Mouse (Mus musculus) heart, postnatal 0 days (tissue): ENCODE measurements around the gene Ass1. TPM values are rescaled to one million over a fixed set of nuclear protein-coding genes. Genes with fewer than 3 reads are reported as not detected.

Experiments
- ATAC-seq: fragments of 200-750 bp; cut with Nextera tagmentation; 2 replicates; pipeline ENCODE4 v1.8.0; 2017; ENCODE audit warnings: low read depth, moderate number of reproducible peaks, moderate library complexity; ENCODE audit not compliant: insufficient read depth
- DNase-seq: peaks from one replicate; pipeline ENCODE4 v3.0.0-alpha.2; 2016; ENCODE audit warnings: low spot score
- H3K27ac ChIP-seq: fragments of 300-500 bp; sonication (generic); 2 replicates; pipeline ENCODE4 v1.5.1; 2014; ENCODE audit warnings: low read depth, mild to moderate bottlenecking
- H3K27me3 ChIP-seq: fragments of 300-500 bp; sonication (generic); 2 replicates; pipeline ENCODE4 v1.6.1; 2014; ENCODE audit warnings: low read length, mixed read lengths; ENCODE audit not compliant: control insufficient read depth, insufficient read depth
- H3K36me3 ChIP-seq: fragments of 300-500 bp; sonication (generic); replicated peaks from 2 replicates; pipeline ENCODE4 v1.6.1; 2014; ENCODE audit warnings: low read length, mixed read lengths; ENCODE audit not compliant: control insufficient read depth, insufficient read depth
- H3K4me1 ChIP-seq: fragments of 300-500 bp; sonication (generic); 2 replicates; pipeline ENCODE4 v1.6.1; 2014; ENCODE audit warnings: antibody characterized with exemption; ENCODE audit not compliant: control insufficient read depth, insufficient read depth
- H3K4me2 ChIP-seq: fragments of 300-500 bp; sonication (generic); 2 replicates; pipeline ENCODE4 v1.6.1; 2014; ENCODE audit warnings: low read depth, mild to moderate bottlenecking, low read length, moderate library complexity
- H3K4me3 ChIP-seq: fragments of 300-500 bp; sonication (generic); 2 replicates; pipeline ENCODE4 v1.5.1; 2014; ENCODE audit warnings: low read depth, low read length
- H3K9ac ChIP-seq: fragments of 300-500 bp; sonication (generic); replicated peaks from 2 replicates; pipeline ENCODE4 v1.6.1; 2014; ENCODE audit warnings: low read depth, low read length, mixed read lengths
- H3K9me3 ChIP-seq: fragments of 300-500 bp; sonication (generic); replicated peaks from 2 replicates; pipeline ENCODE4 v1.6.1; 2016; ENCODE audit warnings: low read length; ENCODE audit not compliant: control insufficient read depth
- CTCF ChIP-seq: IDR thresholded peaks from 2 replicates; pipeline ENCODE4 v1.5.1; 2016; ENCODE audit warnings: antibody characterized with exemption, control low read depth, low read depth
- EP300 ChIP-seq: IDR thresholded peaks from 2 replicates; pipeline ENCODE4 v1.6.1; 2016; ENCODE audit warnings: antibody characterized with exemption, low read depth
- WGBS: fragments of 180-500 bp; shearing (Covaris S2); extraction: QIAGEN DNeasy Blood & Tissue Kit; methylation state at CpG from one replicate; pipeline ENCODE4 v1.1.7; 2014; 5-methylcytosine and 5-hydroxymethylcytosine counted together
- polyA plus RNA-seq: library from polyadenylated mRNA; unstranded; fragments of >200 nt; fragmentation: Nextera tagmentation; extraction: Ambion mirVana; gene quantifications from 2 replicates; pipeline ENCODE4 v1.2.1, GENCODE M21; 2015
- total RNA-seq: library from RNA; depleted of rRNA; stranded (reverse); fragments of >200 nt; gene quantifications from 2 replicates; pipeline ENCODE4 v1.2.3, GENCODE M21; 2014; ENCODE audit warnings: low replicate concordance

Ass1 gene
- total and polyA plus RNA-seq, 2 experiments from 2014 or later = 4.9 to 16.8 TPM

DNA sequence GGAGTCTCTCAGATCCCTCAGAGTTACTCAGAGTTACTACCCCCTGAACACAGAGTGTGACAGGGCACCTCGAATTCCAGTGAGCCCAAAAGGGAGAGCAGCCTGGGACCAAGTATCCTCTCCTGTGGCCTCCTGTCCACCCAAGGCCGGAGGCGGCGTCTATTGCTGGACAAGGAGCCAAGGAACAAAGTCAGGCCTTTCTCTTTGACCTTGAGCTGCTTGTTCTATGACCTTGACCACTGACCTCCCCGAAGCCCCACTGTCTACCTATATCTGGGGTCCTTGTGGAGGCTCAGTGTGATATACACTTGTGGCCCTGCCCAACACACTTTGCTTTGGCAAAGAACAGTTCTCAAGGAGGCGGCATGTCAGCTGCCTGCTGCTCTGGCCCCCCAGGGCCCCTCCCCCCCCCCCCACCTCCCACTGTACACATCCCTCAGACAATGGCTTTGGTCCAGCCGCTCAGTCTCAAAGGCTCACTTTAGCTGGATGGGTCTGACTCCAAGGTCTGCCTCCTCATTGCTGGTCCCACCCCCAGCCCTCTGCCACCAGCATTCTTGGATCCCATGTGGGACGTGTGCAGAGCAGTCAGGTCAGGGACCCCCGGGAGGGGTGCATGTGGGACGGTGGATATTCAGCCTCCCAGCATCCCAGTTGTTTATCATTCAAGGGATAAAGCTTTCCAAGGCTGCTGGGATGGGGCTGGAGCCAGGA, 6.3 kb downstream of the Ass1 start:
- Histone ChIP-seq H3K4me2 (no peak overlapping the region), H3K9ac (no peak overlapping the region), H3K4me1 (no peaks in the 10 kb centered on the region), H3K36me3 (no peaks in the 10 kb centered on the region), H3K4me3 (no peak overlapping the region), H3K27ac (no peak overlapping the region), H3K9me3 (no peaks in the 10 kb centered on the region), H3K27me3 (peaks cover 15% of the 10 kb centered on the region; the same call in 1 of the 2 replicates)
- DNase-seq = no peak
- ATAC-seq = no peak
- 68% methylated on average over 10 of the region's 10 CpGs for WGBS
- TF ChIP-seq EP300 = no peak
- no peak for TF ChIP-seq CTCF

DNA sequence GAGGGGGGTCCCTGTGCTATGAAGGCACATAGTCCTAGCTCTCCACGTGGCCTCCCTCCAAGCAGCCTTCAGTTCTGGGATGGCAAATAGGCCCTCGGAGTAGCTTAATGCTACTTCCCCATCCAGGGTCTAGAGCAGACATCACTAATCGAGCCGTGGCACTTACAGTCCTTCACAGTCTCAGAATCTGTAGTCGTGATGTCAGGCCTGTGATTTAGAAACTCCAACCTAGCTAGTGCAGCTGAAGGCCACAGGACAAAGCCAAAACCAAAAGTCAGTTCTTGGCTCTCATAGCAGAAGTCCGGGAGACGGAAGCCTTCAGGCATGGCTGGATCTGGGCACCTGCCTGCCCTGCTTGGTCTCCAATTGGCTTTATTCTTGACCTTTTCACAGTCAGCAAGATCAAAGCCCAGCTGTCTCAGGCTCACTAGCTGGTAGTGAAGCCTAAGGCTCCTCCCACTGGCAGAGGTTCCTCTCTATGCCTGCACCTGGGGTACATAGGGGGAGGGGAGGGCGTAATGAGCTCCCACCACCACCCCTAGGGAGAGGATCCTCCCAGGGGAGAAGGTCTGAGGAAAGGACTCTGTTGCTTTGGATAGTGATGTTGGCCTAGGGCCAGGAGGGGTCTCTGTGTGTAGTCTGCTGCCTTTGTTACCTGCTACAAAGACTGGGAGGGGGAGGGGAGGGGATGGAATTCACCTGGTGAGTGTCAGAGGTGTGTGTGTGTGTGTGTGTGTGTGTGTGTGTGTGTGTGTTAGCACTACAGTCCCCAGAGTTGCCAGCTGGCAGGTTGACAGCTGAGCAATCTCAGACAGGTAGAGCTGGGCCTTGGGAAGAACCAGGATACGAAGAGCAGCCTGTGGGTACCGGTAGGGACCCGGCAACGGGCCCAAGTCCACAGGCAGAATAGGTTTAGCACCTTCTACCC, 7.5 kb downstream of the Ass1 start:
- Histone ChIP-seq H3K27me3 (peaks cover 14% of the 10 kb centered on the region; the same call in 1 of the 2 replicates), H3K9me3 (no peaks in the 10 kb centered on the region), H3K4me1 (no peaks in the 10 kb centered on the region), H3K4me3 (no peak overlapping the region), H3K4me2 (no peak overlapping the region), H3K27ac (no peak overlapping the region), H3K36me3 (no peaks in the 10 kb centered on the region), H3K9ac (no peak overlapping the region)
- 0 out of 2 replicates have a peak, but pooled peaks have one; percentile 5 for ATAC-seq
- DNase-seq = no peak
- TF ChIP-seq CTCF (no peak), EP300 (no peak)
- WGBS = 75% methylated on average over 12 of the region's 12 CpGs

DNA sequence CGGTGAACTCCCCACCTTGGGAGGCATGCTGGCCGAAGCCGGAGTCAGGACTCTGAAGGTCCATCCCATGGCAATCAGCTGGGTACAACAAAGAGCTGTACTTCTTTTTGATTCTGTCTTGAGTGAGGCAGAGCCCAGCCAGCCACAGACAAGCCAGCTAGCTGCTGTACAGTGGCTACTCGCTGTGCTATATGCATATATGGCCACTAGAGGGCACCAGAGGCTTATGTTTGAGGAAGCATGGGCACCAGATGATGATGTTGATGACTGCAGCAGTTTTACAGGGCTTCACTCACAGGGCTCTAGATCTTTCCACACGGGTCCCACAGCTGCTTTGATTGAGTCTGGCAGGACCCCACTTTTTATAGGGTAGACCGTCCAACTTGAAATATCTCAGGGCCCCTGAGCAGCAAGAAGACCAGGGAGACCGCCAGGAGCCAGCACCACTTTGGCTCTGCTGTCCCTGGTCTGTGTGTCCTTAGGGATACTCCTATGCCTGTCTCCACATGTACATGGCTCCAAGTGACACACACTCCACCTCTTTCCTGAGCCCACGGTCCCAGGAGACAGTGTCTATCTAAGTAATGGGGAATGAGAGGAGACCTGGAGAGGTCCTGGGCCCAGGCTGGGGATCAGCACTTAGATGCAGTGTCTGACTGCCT, 13.0 kb downstream of the Ass1 start:
- Histone ChIP-seq H3K4me2 (no peak overlapping the region), H3K4me1 (no peaks in the 10 kb centered on the region), H3K27ac (no peak overlapping the region), H3K27me3 (peaks cover 32% of the 10 kb centered on the region), H3K4me3 (no peak overlapping the region), H3K9me3 (no peaks in the 10 kb centered on the region), H3K9ac (no peak overlapping the region), H3K36me3 (no peaks in the 10 kb centered on the region)
- DNase-seq = peak; percentile 86
- 29% methylated on average over 8 of the region's 8 CpGs for WGBS
- TF ChIP-seq CTCF (peak; percentile 97), EP300 (no peak)
- peak; percentile 83 for ATAC-seq

DNA sequence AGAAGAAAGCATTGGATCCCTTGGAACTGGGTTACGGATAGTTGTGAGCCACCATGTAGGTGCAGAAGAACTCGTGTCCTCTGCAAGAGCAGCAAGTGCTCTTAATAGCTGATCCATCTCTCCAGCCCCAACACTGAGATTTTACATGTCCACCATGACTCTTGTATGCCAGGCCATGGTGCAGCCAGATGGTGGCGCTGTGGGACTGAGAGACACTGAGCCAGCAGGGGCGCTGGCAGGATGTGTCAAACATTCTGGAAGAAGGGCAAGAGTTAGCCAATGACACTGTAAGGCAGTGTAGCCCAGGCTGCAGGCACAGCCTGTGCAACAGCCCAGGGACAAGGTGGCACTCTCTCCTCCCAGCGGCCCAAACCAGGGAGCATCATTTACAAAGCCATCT, 14.2 kb downstream of the Ass1 start:
- WGBS = 32% methylated on average over 5 of the region's 5 CpGs
- no peaks in the 10 kb centered on the region for H3K36me3 ChIP-seq
- DNase-seq = peak; percentile 55
- 0 out of 2 replicates have a peak, but pooled peaks have one; percentile 12 for ATAC-seq
- no peaks in the 10 kb centered on the region for H3K4me1 ChIP-seq
- no peaks in the 10 kb centered on the region for H3K9me3 ChIP-seq
- no peak overlapping the region for H3K27ac ChIP-seq
- peaks cover 30% of the 10 kb centered on the region for H3K27me3 ChIP-seq
- TF ChIP-seq EP300 (no peak), CTCF (peak; percentile 91)
- no peak overlapping the region for H3K4me2 ChIP-seq
- H3K9ac ChIP-seq = no peak overlapping the region
- no peak overlapping the region for H3K4me3 ChIP-seq

DNA sequence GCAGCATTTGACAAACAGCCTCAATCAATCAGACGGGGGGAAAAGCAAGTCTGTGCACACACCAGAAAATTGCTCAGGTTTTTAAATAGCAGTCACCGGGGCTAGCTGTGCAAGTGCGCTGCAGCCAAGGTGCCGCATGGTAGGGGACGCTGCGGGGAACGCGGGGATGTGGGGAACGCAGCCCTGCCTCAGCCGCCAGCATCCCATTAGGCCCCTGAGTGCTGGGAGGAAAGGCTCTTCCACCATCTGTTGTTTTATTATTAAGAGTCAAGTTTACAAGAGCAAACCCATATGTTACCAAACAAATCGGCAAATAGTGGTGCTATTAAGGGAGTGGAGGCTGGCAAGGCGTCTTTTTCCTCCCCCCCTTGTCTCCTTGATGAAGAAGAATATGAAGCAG, 19.2 kb downstream of the Ass1 start:
- no peak for ATAC-seq
- H3K27me3 ChIP-seq = peaks cover 4% of the 10 kb centered on the region; the same call in 1 of the 2 replicates

More for the DNA sequence above, 19.2 kb downstream of the Ass1 start:
- Histone ChIP-seq H3K4me2 (no peak overlapping the region), H3K4me1 (no peaks in the 10 kb centered on the region), H3K9ac (no peak overlapping the region), H3K4me3 (no peak overlapping the region), H3K27ac (no peak overlapping the region), H3K36me3 (no peaks in the 10 kb centered on the region), H3K9me3 (no peaks in the 10 kb centered on the region)
- TF ChIP-seq CTCF = no peak
- TF ChIP-seq EP300 = no peak
- 63% methylated on average over 12 of the region's 12 CpGs for WGBS
- no peak for DNase-seq
